Mouse (Mus musculus): ENCODE measurements around the gene Ppp1r13l. TPM values are rescaled to one million over a fixed set of nuclear protein-coding genes. Genes with fewer than 3 reads are reported as not detected.

Ppp1r13l gene
- polyA plus RNA-seq, 1 experiment from 2014 or later, result 9.6 TPM

DNA sequence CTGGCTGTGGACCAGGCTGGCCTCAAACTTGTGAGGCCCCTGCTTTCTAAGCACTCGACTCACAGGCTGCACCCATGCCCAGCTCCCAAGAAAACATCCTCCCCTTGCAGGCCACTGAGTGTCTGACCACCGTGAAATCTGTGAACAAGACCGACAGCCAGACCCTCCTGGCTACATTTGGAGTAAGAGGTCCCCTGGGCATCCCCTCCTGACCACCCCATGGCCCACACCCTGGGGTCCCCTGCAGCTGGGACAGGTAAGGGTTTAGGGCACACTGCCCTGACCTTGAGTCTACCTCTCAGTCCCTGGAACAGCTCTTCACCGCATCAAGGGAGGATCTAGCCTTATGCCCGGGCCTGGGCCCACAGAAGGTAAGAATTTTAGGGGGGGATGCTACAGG, 4.6 kb upstream of the Ppp1r13l start:
- H3K4me1 ChIP-seq (ENCODE audit: control insufficient read depth, insufficient read depth, low read length), result peaks cover 7% of the 10 kb centered on the region; the same call in 1 of the 2 replicates
- WGBS, result 90% methylated on average over 5 of the region's 5 CpGs
- H3K9me3 ChIP-seq (ENCODE audit: control insufficient read depth, low read depth, low read length), result no peaks in the 10 kb centered on the region
- ATAC-seq (ENCODE audit: insufficient number of reproducible peaks, insufficient read depth, low FRiP score, low read depth), result no peak
- no peak overlapping the region for H3K27ac ChIP-seq (ENCODE audit: low read length)
- peaks cover 49% of the 10 kb centered on the region for H3K36me3 ChIP-seq (ENCODE audit: control insufficient read depth, insufficient read depth, low read length)
- no peak overlapping the region for H3K9ac ChIP-seq (replicated peaks; ENCODE audit: low read depth, low read length)
- H3K4me2 ChIP-seq (replicated peaks; ENCODE audit: low read depth, low read length), result no peak overlapping the region
- no peak overlapping the region for H3K4me3 ChIP-seq (ENCODE audit: low read depth, low read length)
- no peaks in the 10 kb centered on the region for H3K27me3 ChIP-seq (ENCODE audit: control insufficient read depth, insufficient read depth, low read length)

DNA sequence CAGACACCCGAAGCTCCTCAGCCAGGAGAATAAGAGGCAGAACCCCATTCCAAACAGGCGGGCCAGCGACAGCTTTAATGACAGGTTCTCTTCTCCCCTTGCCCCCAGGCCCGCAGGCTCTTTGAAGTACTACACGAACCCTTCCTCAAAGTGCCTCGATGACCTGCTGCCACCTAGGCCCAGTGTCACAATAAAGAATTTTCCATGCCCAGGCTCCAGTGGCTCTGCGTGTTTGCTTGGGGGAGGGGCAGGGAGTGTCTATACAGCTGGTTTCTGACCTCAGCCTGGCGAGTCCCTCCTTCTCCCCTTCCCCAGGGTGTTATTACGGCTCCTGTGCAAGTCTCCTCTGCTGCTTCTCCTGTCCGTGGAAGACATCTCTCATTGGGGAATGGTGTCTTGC, 3.2 kb upstream of the Ppp1r13l start:
- H3K36me3 ChIP-seq (ENCODE audit: control insufficient read depth, insufficient read depth, low read length), result peaks cover 40% of the 10 kb centered on the region
- 63% methylated on average over 10 of the region's 10 CpGs for WGBS
- H3K9me3 ChIP-seq (ENCODE audit: control insufficient read depth, low read depth, low read length), result no peaks in the 10 kb centered on the region
- H3K27ac ChIP-seq (ENCODE audit: low read length), result no peak overlapping the region
- no peak overlapping the region for H3K4me3 ChIP-seq (ENCODE audit: low read depth, low read length)
- no peak overlapping the region for H3K9ac ChIP-seq (replicated peaks; ENCODE audit: low read depth, low read length)
- H3K4me1 ChIP-seq (ENCODE audit: control insufficient read depth, insufficient read depth, low read length), result peaks cover 10% of the 10 kb centered on the region; the same call in 1 of the 2 replicates
- H3K27me3 ChIP-seq (ENCODE audit: control insufficient read depth, insufficient read depth, low read length), result no peaks in the 10 kb centered on the region
- H3K4me2 ChIP-seq (replicated peaks; ENCODE audit: low read depth, low read length), result no peak overlapping the region
- no peak for ATAC-seq (ENCODE audit: insufficient number of reproducible peaks, insufficient read depth, low FRiP score, low read depth)

DNA sequence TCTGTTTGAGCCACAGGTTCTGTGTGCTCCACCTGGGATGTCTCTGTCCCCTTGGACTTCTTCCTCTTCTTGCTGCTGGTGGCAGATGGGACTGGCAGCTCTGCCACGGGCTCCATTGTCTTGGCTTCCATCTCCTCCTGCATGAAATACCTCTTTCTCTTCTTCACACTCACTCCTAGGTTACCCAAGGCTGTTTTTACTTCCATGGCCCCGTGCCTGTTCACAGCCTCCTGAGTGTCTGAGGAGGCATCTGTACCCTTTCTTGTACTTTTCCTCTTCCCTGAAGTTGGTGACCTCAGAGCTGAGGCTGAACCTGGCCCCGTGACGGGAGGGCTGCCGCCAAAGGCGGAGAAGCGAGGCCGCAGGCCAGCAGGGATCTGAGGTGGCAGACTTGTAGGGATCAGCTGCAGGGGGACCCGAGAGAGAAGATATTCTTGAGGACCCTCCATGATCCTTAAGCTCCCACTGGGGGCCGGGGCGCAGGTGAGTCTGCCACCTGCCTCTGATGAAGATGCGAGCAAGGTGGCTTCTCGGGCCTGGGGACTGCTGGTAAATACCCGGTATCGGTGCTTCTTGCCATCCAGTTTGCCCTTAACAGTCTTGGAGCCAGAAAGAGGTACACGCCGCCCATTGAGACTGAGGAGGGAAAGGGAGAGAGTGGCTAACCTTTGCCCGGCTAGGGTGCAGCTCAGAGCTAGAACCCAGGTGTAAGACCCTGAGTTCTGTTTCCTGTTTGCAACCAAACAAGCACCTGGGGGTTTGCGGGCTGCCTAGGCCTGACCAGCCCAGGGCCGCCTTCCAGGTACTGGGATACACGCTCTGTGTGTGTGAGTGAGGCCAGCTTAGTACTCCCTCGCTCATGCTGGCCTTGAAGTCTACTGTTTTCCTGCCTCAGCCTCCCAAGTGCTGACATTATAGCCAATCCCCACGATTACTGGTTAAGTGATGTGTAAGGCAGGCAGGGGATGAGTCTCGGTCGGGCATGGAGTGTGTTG, 1.9 kb upstream of the Ppp1r13l start:
- Histone ChIP-seq H3K9me3 (ENCODE audit: control insufficient read depth, low read depth, low read length) (no peaks in the 10 kb centered on the region), H3K4me1 (ENCODE audit: control insufficient read depth, insufficient read depth, low read length) (peaks cover 20% of the 10 kb centered on the region), H3K4me3 (ENCODE audit: low read depth, low read length) (peak overlapping the region; percentile 82; the same call in 1 of the 2 replicates), H3K27me3 (ENCODE audit: control insufficient read depth, insufficient read depth, low read length) (no peaks in the 10 kb centered on the region), H3K36me3 (ENCODE audit: control insufficient read depth, insufficient read depth, low read length) (peaks cover 32% of the 10 kb centered on the region), H3K27ac (ENCODE audit: low read length) (no peak overlapping the region), H3K4me2 (replicated peaks; ENCODE audit: low read depth, low read length) (peak overlapping the region; percentile 96), H3K9ac (replicated peaks; ENCODE audit: low read depth, low read length) (peak overlapping the region; percentile 60; the same call in 1 of the 2 replicates)
- ATAC-seq (ENCODE audit: insufficient number of reproducible peaks, insufficient read depth, low FRiP score, low read depth), result no peak
- WGBS, result 92% methylated on average over 25 of the region's 25 CpGs

DNA sequence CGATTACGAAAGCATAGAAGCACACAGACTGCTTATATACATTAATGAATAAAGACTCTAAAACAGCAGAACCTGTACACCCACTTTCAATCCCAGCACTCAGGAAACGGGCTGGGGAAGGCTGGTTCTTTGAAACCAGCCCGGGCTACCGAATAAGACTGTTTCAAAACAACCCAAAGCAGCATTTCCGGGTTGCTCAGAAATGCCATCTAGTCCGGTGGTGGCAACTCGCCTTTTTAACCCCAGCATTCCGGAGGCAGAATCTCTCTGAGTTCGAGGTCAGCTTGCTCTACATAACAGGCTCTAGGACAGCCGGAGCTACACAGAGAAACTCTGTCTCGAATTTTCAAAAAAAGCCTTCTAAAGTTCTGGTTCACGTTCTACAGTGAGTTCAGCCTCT, 915 bp upstream of the Ppp1r13l start:
- H3K9me3 ChIP-seq (ENCODE audit: control insufficient read depth, low read depth, low read length), result no peaks in the 10 kb centered on the region
- peak overlapping the region; percentile 82 for H3K4me3 ChIP-seq (ENCODE audit: low read depth, low read length)
- 15% methylated on average over 13 of the region's 13 CpGs for WGBS
- no peaks in the 10 kb centered on the region for H3K27me3 ChIP-seq (ENCODE audit: control insufficient read depth, insufficient read depth, low read length)
- no peak overlapping the region for H3K27ac ChIP-seq (ENCODE audit: low read length)
- H3K4me1 ChIP-seq (ENCODE audit: control insufficient read depth, insufficient read depth, low read length), result peaks cover 20% of the 10 kb centered on the region
- peak overlapping the region; percentile 60 for H3K9ac ChIP-seq (replicated peaks; ENCODE audit: low read depth, low read length)
- ATAC-seq (ENCODE audit: insufficient number of reproducible peaks, insufficient read depth, low FRiP score, low read depth), result no peak
- H3K4me2 ChIP-seq (replicated peaks; ENCODE audit: low read depth, low read length), result peak overlapping the region; percentile 96
- peaks cover 24% of the 10 kb centered on the region for H3K36me3 ChIP-seq (ENCODE audit: control insufficient read depth, insufficient read depth, low read length)

DNA sequence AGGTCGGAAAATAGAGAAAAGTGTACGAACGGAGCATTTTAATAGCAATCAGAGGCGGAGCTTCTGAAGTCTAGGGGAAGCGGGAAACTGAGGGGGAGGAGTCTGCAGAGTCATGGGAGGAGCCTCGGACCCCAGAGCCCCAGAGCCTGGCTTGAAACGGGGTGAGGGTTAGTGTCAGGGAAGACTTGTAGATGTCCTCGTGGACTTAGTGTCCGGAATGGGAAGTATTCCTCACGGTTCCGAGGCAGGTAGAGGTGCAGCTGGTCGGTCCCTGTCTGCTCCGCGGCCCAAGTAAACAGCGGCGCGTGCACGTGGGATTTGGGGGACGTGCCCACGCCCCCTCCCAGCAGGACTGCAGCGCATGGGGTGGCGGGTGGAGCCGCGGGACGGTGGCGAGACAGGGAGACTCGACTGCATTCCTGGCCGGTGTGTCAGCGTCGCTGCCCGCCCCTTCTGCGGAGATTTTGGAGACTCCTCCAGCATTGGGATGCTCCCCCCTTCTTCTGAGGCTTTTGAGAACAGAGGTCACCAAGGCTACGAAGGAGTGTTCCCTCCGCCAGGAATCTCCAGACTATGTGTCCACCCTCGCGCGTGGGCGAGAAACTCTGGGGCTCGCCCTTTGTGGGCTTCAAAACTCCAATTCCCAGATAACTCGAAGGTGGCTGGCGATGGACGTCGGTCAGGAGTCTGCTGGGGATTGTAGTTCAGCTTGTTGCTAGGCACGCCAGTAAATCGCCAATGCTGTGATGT, 518 bp downstream of the Ppp1r13l start:
- Histone ChIP-seq H3K4me3 (ENCODE audit: low read depth, low read length) (peak overlapping the region; percentile 82), H3K9me3 (ENCODE audit: control insufficient read depth, low read depth, low read length) (no peaks in the 10 kb centered on the region), H3K4me1 (ENCODE audit: control insufficient read depth, insufficient read depth, low read length) (peaks cover 20% of the 10 kb centered on the region), H3K4me2 (replicated peaks; ENCODE audit: low read depth, low read length) (peak overlapping the region; percentile 96), H3K27ac (ENCODE audit: low read length) (peak overlapping the region; percentile 59), H3K36me3 (ENCODE audit: control insufficient read depth, insufficient read depth, low read length) (peaks cover 15% of the 10 kb centered on the region), H3K9ac (replicated peaks; ENCODE audit: low read depth, low read length) (peak overlapping the region; percentile 60), H3K27me3 (ENCODE audit: control insufficient read depth, insufficient read depth, low read length) (no peaks in the 10 kb centered on the region)
- under 1% methylated on average over 45 of the region's 45 CpGs for WGBS
- ATAC-seq (ENCODE audit: insufficient number of reproducible peaks, insufficient read depth, low FRiP score, low read depth), result peak; percentile 73

DNA sequence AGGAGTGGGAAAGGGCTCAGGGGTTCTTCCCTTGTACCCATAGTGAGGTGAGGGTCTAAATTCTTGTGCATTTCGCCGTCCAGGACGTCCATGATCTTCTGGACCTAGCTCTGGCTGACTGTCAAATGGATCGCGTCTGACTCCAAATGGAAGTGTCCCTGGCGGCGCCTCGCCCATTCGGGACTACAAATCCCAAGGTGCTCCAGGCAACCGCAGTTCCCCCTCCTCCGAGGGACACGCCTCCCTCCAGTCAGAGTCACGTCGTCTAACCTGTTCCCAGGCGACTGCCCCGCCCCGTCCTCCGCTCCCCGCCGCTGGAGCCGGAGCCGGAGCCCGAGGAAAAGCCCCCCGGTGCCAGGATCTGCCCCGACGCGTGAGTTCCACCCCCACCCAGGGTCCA, 1.4 kb downstream of the Ppp1r13l start:
- peak overlapping the region; percentile 59 for H3K27ac ChIP-seq (ENCODE audit: low read length)
- H3K9ac ChIP-seq (replicated peaks; ENCODE audit: low read depth, low read length), result peak overlapping the region; percentile 33
- H3K36me3 ChIP-seq (ENCODE audit: control insufficient read depth, insufficient read depth, low read length), result peaks cover 13% of the 10 kb centered on the region
- H3K4me2 ChIP-seq (replicated peaks; ENCODE audit: low read depth, low read length), result peak overlapping the region; percentile 96
- H3K9me3 ChIP-seq (ENCODE audit: control insufficient read depth, low read depth, low read length), result no peaks in the 10 kb centered on the region
- under 1% methylated on average over 26 of the region's 27 CpGs for WGBS
- H3K4me1 ChIP-seq (ENCODE audit: control insufficient read depth, insufficient read depth, low read length), result peaks cover 20% of the 10 kb centered on the region
- H3K27me3 ChIP-seq (ENCODE audit: control insufficient read depth, insufficient read depth, low read length), result no peaks in the 10 kb centered on the region
- peak overlapping the region; percentile 82 for H3K4me3 ChIP-seq (ENCODE audit: low read depth, low read length)
- ATAC-seq (ENCODE audit: insufficient number of reproducible peaks, insufficient read depth, low FRiP score, low read depth), result peak; percentile 81

DNA sequence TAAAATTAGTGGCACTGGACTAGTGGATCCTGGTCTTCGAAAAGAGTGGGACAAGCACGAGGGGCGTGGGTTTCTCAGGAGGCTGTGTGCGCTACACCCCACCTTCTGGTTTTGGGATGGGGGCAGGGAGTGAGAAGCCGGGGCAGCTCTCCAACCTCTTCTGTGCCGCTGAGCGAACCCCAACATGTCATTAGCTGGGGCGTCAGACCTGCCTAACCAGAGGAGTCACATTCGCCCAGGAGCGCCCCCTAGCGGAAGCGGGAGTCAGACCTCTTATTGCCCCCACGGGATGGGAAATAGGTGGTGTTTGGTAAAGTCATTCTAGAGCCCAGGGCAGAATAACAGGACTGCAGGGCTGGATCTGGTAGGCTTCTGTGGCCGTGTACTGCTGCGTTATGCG, 2.2 kb downstream of the Ppp1r13l start:
- Histone ChIP-seq H3K4me3 (ENCODE audit: low read depth, low read length) (peak overlapping the region; percentile 82), H3K9ac (replicated peaks; ENCODE audit: low read depth, low read length) (peak overlapping the region; percentile 33; the same call in 1 of the 2 replicates), H3K4me1 (ENCODE audit: control insufficient read depth, insufficient read depth, low read length) (peaks cover 20% of the 10 kb centered on the region), H3K9me3 (ENCODE audit: control insufficient read depth, low read depth, low read length) (no peaks in the 10 kb centered on the region), H3K4me2 (replicated peaks; ENCODE audit: low read depth, low read length) (peak overlapping the region; percentile 96), H3K36me3 (ENCODE audit: control insufficient read depth, insufficient read depth, low read length) (peaks cover 9% of the 10 kb centered on the region), H3K27me3 (ENCODE audit: control insufficient read depth, insufficient read depth, low read length) (no peaks in the 10 kb centered on the region), H3K27ac (ENCODE audit: low read length) (peak overlapping the region; percentile 52; the same call in 1 of the 2 replicates)
- WGBS, result 14% methylated on average over 16 of the region's 16 CpGs
- ATAC-seq (ENCODE audit: insufficient number of reproducible peaks, insufficient read depth, low FRiP score, low read depth), result no peak

DNA sequence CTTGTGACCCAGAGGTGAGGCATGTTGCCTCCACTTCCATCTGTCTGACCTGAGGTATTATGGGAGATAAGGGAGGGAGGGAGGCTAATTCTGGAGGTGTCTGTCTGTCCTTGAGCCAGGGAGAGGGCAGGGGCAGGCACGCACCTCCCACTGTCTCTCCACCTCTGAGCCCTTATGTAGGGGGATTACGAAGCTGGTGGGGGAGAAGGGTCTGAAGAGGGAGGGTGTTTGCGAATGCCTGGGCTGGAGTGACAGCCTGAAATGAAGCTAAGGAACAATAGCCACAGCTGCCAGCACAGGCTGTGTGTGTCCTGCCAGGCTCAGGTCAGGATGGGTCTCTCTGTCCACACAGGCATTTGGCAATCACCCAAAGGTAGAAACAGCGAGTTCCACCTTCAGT, 2.7 kb downstream of the Ppp1r13l start:
- no peaks in the 10 kb centered on the region for H3K9me3 ChIP-seq (ENCODE audit: control insufficient read depth, low read depth, low read length)
- peak overlapping the region; percentile 82; the same call in 1 of the 2 replicates for H3K4me3 ChIP-seq (ENCODE audit: low read depth, low read length)
- no peaks in the 10 kb centered on the region for H3K27me3 ChIP-seq (ENCODE audit: control insufficient read depth, insufficient read depth, low read length)
- WGBS, result 36% methylated on average over 4 of the region's 4 CpGs
- peaks cover 6% of the 10 kb centered on the region for H3K36me3 ChIP-seq (ENCODE audit: control insufficient read depth, insufficient read depth, low read length)
- H3K4me2 ChIP-seq (replicated peaks; ENCODE audit: low read depth, low read length), result peak overlapping the region; percentile 96
- no peak overlapping the region for H3K9ac ChIP-seq (replicated peaks; ENCODE audit: low read depth, low read length)
- no peak for ATAC-seq (ENCODE audit: insufficient number of reproducible peaks, insufficient read depth, low FRiP score, low read depth)
- H3K27ac ChIP-seq (ENCODE audit: low read length), result no peak overlapping the region
- peaks cover 20% of the 10 kb centered on the region for H3K4me1 ChIP-seq (ENCODE audit: control insufficient read depth, insufficient read depth, low read length)

All from stomach, embryonic 14.5 days (tissue).